Mouse (Mus musculus) sigmoid colon, adult 10 weeks (tissue): Measurements from ENCODE around the gene Paics. TPM values are rescaled to one million over a fixed set of nuclear protein-coding genes. Genes with fewer than 3 reads are reported as not detected.

ENCODE experiments used
- polyA plus RNA-seq: library from polyadenylated mRNA; stranded (reverse); fragments of 350-450 nt; fragmentation: Illumina TruSeq; extraction: RNeasy Lipid Tissue Mini Kit (QIAGEN cat#74804); gene quantifications from one replicate; pipeline ENCODE4 v1.2.3, GENCODE M21; 2014; ENCODE audit warnings: low read depth, low replicate concordance

The Paics gene
- polyA plus RNA-seq = 160 TPM

GRCm38 (mm10) chr5:76951106-76952027, at the start of gene Paics, which contains the start of gene Ppat:
Gene Paics, plus strand, starts transcription at chr5:76951307.
Gene Ppat, minus strand, starts transcription at chr5:76951578.

GRCm38 (mm10) chr5:76905405-76906154, 45.5 kb upstream of the Paics start, which contains the start of gene Aasdh:
Gene Aasdh, minus strand, starts transcription at chr5:76905514.

GRCm38 (mm10) chr5:76974554-76975285, 23.6 kb downstream of the Paics start, which contains the start of gene Srp72:
Gene Srp72, plus strand, starts transcription at chr5:76974683.

GRCm38 (mm10) chr5:77004051-77004821, 53.1 kb downstream of the Paics start, which contains the start of gene Arl9:
Gene Arl9, plus strand, starts transcription at chr5:77004055.

GRCm38 (mm10) chr5:77015544-77016482, 64.7 kb downstream of the Paics start, which contains the start of gene Thegl:
Gene Thegl, plus strand, starts transcription at chr5:77016023.

Other genes starting within 250 kb of the Paics start
- 38.5 TPM for gene Aasdh, start 45.8 kb upstream of the Paics start, polyA plus RNA-seq
- gene Ppat, start 271 bp downstream of the Paics start, polyA plus RNA-seq = 27.6 TPM
- 199 TPM for gene Srp72, start 23.4 kb downstream of the Paics start, polyA plus RNA-seq
- 1.4 TPM for gene Arl9, start 52.7 kb downstream of the Paics start, polyA plus RNA-seq
- not detected for gene Thegl, start 64.7 kb downstream of the Paics start, polyA plus RNA-seq
- 25.3 TPM for gene Hopx, start 163.8 kb downstream of the Paics start, polyA plus RNA-seq